Mouse (Mus musculus) forebrain, embryonic 13.5 days (tissue): ENCODE measurements around the gene Aebp1. TPM values are rescaled to one million over a fixed set of nuclear protein-coding genes. Genes with fewer than 3 reads are reported as not detected.

Source experiments
- ATAC-seq: fragments of 200-750 bp; cut with Nextera tagmentation; 2 replicates; pipeline ENCODE4 v1.8.0; 2017
- H3K27ac ChIP-seq: fragments of 300-500 bp; sonication (generic); 2 replicates; pipeline ENCODE4 v1.5.1; 2015; ENCODE audit warnings: inconsistent platforms, mild to moderate bottlenecking, moderate library complexity
- H3K27me3 ChIP-seq: fragments of 300-500 bp; sonication (generic); 2 replicates; pipeline ENCODE4 v1.6.1; 2015; ENCODE audit warnings: mild to moderate bottlenecking, inconsistent platforms
- H3K36me3 ChIP-seq: fragments of 300-500 bp; sonication (generic); 2 replicates; pipeline ENCODE4 v1.6.1; 2015; ENCODE audit warnings: mild to moderate bottlenecking, inconsistent platforms; ENCODE audit not compliant: poor library complexity, severe bottlenecking
- H3K4me1 ChIP-seq: fragments of 300-500 bp; sonication (generic); 2 replicates; pipeline ENCODE4 v1.6.1; 2015; ENCODE audit warnings: inconsistent platforms
- H3K4me2 ChIP-seq: fragments of 300-500 bp; sonication (generic); 2 replicates; pipeline ENCODE4 v1.6.1; 2015; ENCODE audit warnings: inconsistent platforms, mild to moderate bottlenecking, moderate library complexity
- H3K4me3 ChIP-seq: fragments of 300-500 bp; sonication (generic); 2 replicates; pipeline ENCODE4 v1.5.1; 2015; ENCODE audit warnings: mild to moderate bottlenecking, inconsistent platforms
- H3K9ac ChIP-seq: fragments of 300-500 bp; sonication (generic); 2 replicates; pipeline ENCODE4 v1.6.1; 2015; ENCODE audit warnings: mild to moderate bottlenecking, inconsistent platforms
- H3K9me3 ChIP-seq: fragments of 300-500 bp; sonication (generic); replicated peaks from 2 replicates; pipeline ENCODE4 v1.6.1; 2016; ENCODE audit warnings: inconsistent platforms
- WGBS: fragments of 180-500 bp; shearing (Covaris S2); methylation state at CpG from one replicate; pipeline ENCODE4 v1.1.7; 2015; 5-methylcytosine and 5-hydroxymethylcytosine counted together
- polyA plus RNA-seq: library from polyadenylated mRNA; unstranded; fragments of >200 nt; fragmentation: Nextera tagmentation; extraction: Ambion mirVana; gene quantifications from 2 replicates; pipeline ENCODE4 v1.2.1, GENCODE M21; 2015

The Aebp1 gene
- polyA plus RNA-seq, 1 experiment from 2014 or later: 6.0 TPM

DNA sequence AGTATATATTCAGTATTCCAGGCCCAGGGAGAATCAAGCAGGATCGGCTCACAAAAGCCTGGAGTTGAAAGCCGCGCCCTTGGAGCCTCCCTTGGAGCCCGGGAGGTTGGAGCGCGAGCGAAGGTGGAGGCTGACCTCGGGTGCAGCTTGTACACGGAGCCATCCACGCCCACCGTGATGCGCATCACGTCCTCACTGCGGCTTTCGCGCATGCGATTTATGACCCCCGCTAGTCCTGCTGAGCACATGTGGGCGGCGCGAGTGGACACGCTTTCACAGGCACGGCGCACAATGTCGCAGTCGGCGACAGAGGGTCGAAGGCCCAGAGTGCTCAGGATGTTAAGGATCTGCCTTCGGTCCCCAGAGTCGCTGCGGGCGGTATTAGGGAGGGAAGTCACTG lies 40.2 kb downstream of the Aebp1 start:
- Histone ChIP-seq H3K27me3 (peaks cover 28% of the 10 kb centered on the region), H3K4me3 (peak overlapping the region; percentile 39), H3K27ac (peak overlapping the region; percentile 52), H3K9ac (peak overlapping the region; percentile 63), H3K36me3 (no peaks in the 10 kb centered on the region), H3K4me1 (peaks cover 24% of the 10 kb centered on the region), H3K4me2 (peak overlapping the region; percentile 64), H3K9me3 (no peaks in the 10 kb centered on the region)
- ATAC-seq: peak; percentile 80
- under 1% methylated on average over 32 of the region's 32 CpGs for WGBS

- 8% methylated on average over 6 of the region's 6 CpGs for WGBS
- peaks cover 24% of the 10 kb centered on the region; the same call in 1 of the 2 replicates for H3K27me3 ChIP-seq
- peak overlapping the region; percentile 39 for H3K4me3 ChIP-seq
- H3K36me3 ChIP-seq: no peaks in the 10 kb centered on the region
- H3K27ac ChIP-seq: peak overlapping the region; percentile 40
- peak; percentile 25 for ATAC-seq
- peaks cover 24% of the 10 kb centered on the region for H3K4me1 ChIP-seq
- no peaks in the 10 kb centered on the region for H3K9me3 ChIP-seq
- H3K4me2 ChIP-seq: peak overlapping the region; percentile 64
- peak overlapping the region; percentile 63 for H3K9ac ChIP-seq
These were observed 40.6 kb downstream of the Aebp1 start for GRCm38 (mm10) chr11:5902390-5902789.

DNA sequence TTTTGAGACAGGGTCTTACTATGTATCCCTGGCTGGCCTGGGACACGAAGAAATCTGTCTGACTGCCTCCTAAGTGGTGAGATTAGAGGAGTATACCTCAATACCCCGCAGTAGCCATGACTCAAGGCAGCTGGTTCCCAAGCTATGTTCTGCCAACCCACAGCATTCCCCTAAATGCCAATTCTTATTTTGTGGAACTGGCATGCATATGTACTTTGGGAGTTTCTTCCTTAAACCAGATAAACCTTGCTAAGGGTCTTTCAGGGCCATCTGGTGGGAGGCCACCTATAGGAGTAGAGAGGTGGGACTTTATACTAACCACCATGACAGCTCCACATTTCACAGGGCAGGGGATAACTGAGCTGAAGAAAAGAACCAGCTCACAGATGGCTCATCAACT lies 42.1 kb downstream of the Aebp1 start:
- no peaks in the 10 kb centered on the region for H3K9me3 ChIP-seq
- no peak overlapping the region for H3K9ac ChIP-seq
- H3K27ac ChIP-seq: no peak overlapping the region
- no peak overlapping the region for H3K4me2 ChIP-seq
- no peaks in the 10 kb centered on the region for H3K36me3 ChIP-seq
- ATAC-seq: no peak
- peaks cover 24% of the 10 kb centered on the region for H3K4me1 ChIP-seq
- WGBS: 88% methylated on average over 2 of the region's 2 CpGs
- no peak overlapping the region for H3K4me3 ChIP-seq
- H3K27me3 ChIP-seq: peaks cover 12% of the 10 kb centered on the region; the same call in 1 of the 2 replicates

GRCm38 (mm10) chr11:5904357-5904756 lies 42.6 kb downstream of the Aebp1 start:
- Histone ChIP-seq H3K27ac (no peak overlapping the region), H3K9ac (no peak overlapping the region), H3K36me3 (no peaks in the 10 kb centered on the region), H3K27me3 (peaks cover 9% of the 10 kb centered on the region; the same call in 1 of the 2 replicates), H3K4me3 (no peak overlapping the region), H3K9me3 (no peaks in the 10 kb centered on the region), H3K4me2 (no peak overlapping the region), H3K4me1 (peaks cover 24% of the 10 kb centered on the region)
- 91% methylated on average over 19 of the region's 19 CpGs for WGBS
- no peak for ATAC-seq

DNA sequence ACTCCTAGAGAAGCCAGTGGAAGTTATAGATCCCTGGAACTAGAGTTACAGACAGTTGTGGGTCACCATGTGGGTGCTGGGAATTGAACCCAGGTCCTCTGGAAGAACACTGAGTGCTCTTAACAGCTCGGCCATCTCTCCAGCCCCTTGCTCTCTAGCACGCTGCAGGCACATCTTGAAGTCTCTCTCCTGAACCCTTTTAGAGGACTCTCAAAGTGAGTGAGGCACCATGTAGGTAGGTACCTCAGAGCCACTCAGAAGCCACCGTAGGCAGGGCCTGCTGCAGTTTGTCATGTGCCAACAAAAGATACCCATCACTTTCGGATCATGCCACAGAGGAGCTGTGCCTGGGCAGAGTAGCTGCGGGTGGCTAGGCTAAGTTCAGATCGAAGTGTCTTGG lies 43.1 kb downstream of the Aebp1 start:
- H3K36me3 ChIP-seq: no peaks in the 10 kb centered on the region
- no peak overlapping the region for H3K4me3 ChIP-seq
- no peak overlapping the region for H3K4me2 ChIP-seq
- H3K9me3 ChIP-seq: no peaks in the 10 kb centered on the region
- no peak for ATAC-seq
- H3K9ac ChIP-seq: no peak overlapping the region
- H3K27ac ChIP-seq: no peak overlapping the region
- peaks cover 9% of the 10 kb centered on the region; the same call in 1 of the 2 replicates for H3K27me3 ChIP-seq
- H3K4me1 ChIP-seq: peaks cover 24% of the 10 kb centered on the region
- 94% methylated on average over 6 of the region's 6 CpGs for WGBS

- no peak for ATAC-seq
- Histone ChIP-seq H3K27me3 (peaks cover 4% of the 10 kb centered on the region; the same call in 1 of the 2 replicates), H3K4me1 (peaks cover 23% of the 10 kb centered on the region), H3K9ac (no peak overlapping the region), H3K9me3 (no peaks in the 10 kb centered on the region), H3K27ac (no peak overlapping the region), H3K4me3 (no peak overlapping the region), H3K36me3 (no peaks in the 10 kb centered on the region), H3K4me2 (no peak overlapping the region)
- 89% methylated on average over 10 of the region's 10 CpGs for WGBS
These were observed 44.2 kb downstream of the Aebp1 start for GRCm38 (mm10) chr11:5905778-5906518.

DNA sequence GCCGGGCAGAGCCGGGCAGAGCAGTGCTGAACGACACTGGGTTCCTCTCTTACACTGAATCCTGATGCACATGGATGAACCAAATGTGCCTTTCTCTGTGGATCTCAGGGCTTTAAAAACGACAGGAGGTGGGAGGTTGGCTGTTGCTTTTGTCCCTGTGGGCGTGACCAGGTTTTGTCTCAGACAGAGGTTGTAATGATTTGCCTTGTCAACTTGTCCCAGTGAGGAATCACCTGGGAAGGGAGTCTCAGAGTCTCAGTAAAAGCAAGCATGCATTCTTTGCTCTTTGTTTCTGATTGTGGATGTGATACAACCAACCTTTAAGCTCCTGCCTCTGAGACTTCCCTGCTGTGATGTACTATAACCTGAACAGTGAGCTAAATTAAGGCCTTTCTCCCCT lies 45.3 kb downstream of the Aebp1 start:
- Histone ChIP-seq H3K27me3 (no peaks in the 10 kb centered on the region), H3K36me3 (no peaks in the 10 kb centered on the region), H3K4me3 (no peak overlapping the region), H3K27ac (no peak overlapping the region), H3K9ac (no peak overlapping the region), H3K9me3 (no peaks in the 10 kb centered on the region), H3K4me2 (no peak overlapping the region), H3K4me1 (peaks cover 11% of the 10 kb centered on the region)
- ATAC-seq: no peak
- 42% methylated on average over 5 of the region's 5 CpGs for WGBS

DNA sequence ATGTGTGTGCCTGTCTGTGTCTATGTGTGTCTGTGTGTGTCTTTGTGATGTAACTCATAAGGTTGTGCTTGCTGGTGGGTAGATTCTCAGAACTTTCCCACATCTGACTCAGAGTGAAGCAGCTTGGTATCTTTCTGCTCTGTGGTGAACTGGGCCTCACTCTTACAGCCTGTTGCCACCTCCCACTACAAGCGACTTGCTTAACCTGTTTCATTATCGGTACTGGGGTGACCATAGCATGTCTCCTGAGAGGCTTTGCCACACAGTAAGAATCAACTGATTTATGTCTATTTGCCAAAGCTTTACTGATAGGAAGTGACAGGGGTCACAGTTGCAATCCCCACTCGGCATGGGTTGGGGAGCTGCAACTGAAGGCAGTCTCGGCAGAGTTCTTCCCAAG lies 46.9 kb downstream of the Aebp1 start:
- H3K4me2 ChIP-seq: no peak overlapping the region
- H3K27me3 ChIP-seq: no peaks in the 10 kb centered on the region
- WGBS: 84% methylated on average over 4 of the region's 4 CpGs
- no peaks in the 10 kb centered on the region for H3K9me3 ChIP-seq
- ATAC-seq: no peak
- H3K27ac ChIP-seq: no peak overlapping the region
- no peak overlapping the region for H3K4me3 ChIP-seq
- H3K36me3 ChIP-seq: no peaks in the 10 kb centered on the region
- no peak overlapping the region for H3K9ac ChIP-seq
- H3K4me1 ChIP-seq: no peaks in the 10 kb centered on the region

GRCm38 (mm10) chr11:5912635-5913034 lies 50.9 kb downstream of the Aebp1 start:
- no peaks in the 10 kb centered on the region for H3K9me3 ChIP-seq
- WGBS: 38% methylated on average over 5 of the region's 5 CpGs
- no peak overlapping the region for H3K27ac ChIP-seq
- no peak for ATAC-seq
- no peak overlapping the region for H3K4me3 ChIP-seq
- H3K9ac ChIP-seq: no peak overlapping the region
- no peaks in the 10 kb centered on the region for H3K36me3 ChIP-seq
- H3K27me3 ChIP-seq: no peaks in the 10 kb centered on the region
- no peaks in the 10 kb centered on the region for H3K4me1 ChIP-seq
- no peak overlapping the region for H3K4me2 ChIP-seq

DNA sequence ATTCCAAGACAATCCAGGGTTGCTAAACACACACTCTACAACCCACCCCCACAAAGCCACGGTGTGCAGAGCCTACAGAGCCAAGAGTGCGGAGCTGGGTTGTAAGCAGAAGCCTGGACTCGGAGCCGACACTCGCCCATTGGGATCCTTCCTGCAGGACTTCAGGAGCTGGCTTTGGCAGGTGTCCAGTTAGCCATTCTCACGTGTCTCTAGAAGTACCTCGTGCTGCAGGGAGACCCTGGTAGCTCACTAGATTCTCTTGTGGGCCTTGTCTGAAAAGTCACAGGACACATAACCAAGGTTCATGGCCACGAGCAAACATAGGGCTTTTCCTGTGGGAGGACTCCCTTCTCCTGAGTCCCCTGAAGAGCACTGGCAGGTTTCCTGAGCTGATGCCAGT lies 51.5 kb downstream of the Aebp1 start:
- 70% methylated on average over 8 of the region's 8 CpGs for whole genome bisulfite sequencing
- no peaks in the 10 kb centered on the region for H3K36me3 ChIP-seq
- no peaks in the 10 kb centered on the region for H3K4me1 ChIP-seq
- ATAC-seq: no peak
- no peak overlapping the region for H3K4me3 ChIP-seq
- H3K4me2 ChIP-seq: no peak overlapping the region
- H3K27me3 ChIP-seq: no peaks in the 10 kb centered on the region
- no peak overlapping the region for H3K27ac ChIP-seq
- no peak overlapping the region for H3K9ac ChIP-seq
- no peaks in the 10 kb centered on the region for H3K9me3 ChIP-seq

DNA sequence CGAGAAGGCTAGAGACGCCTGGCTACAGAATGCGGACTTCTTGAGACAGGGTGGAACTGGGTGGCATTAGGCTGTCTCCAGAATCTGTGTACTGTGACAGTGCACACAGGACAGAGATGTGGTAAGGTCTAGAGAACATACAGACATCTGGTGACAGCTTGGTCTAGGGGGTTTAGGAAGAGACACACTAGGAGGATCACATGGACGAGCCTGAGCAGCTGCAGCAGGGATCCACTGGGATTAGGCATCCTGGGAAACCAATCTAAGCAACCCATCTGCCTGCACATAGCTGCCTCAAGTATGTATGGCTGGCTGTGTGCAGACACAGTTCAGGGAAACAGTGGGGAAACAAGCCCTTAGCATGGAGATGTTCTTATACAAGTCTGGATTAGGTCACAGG lies 52.2 kb downstream of the Aebp1 start:
- Histone ChIP-seq H3K4me1 (no peaks in the 10 kb centered on the region), H3K4me2 (no peak overlapping the region), H3K9me3 (no peaks in the 10 kb centered on the region), H3K9ac (no peak overlapping the region), H3K4me3 (no peak overlapping the region), H3K27me3 (no peaks in the 10 kb centered on the region), H3K27ac (no peak overlapping the region), H3K36me3 (no peaks in the 10 kb centered on the region)
- ATAC-seq: no peak
- 84% methylated on average over 4 of the region's 4 CpGs for WGBS

- H3K4me2 ChIP-seq: no peak overlapping the region
- H3K27ac ChIP-seq: no peak overlapping the region
- H3K9me3 ChIP-seq: no peaks in the 10 kb centered on the region
- no peak overlapping the region for H3K4me3 ChIP-seq
- H3K36me3 ChIP-seq: no peaks in the 10 kb centered on the region
- H3K9ac ChIP-seq: no peak overlapping the region
- H3K27me3 ChIP-seq: no peaks in the 10 kb centered on the region
- no peaks in the 10 kb centered on the region for H3K4me1 ChIP-seq
- ATAC-seq: no peak
- 65% methylated on average over 5 of the region's 5 CpGs for WGBS
These were observed 53.2 kb downstream of the Aebp1 start for GRCm38 (mm10) chr11:5914940-5915339.
